Mouse (Mus musculus): ENCODE measurements at regions not wholly inside any gene's neighbourhood (a gene's known extent, or its start where the extent isn't known, plus 50 kb on each side); places are given as distances from the start of the nearest gene placed in this dataset.
"Not testable (repeated sequence)": the region's sequence is repeated elsewhere in the genome, so short reads cannot be mapped to it uniquely, and the experiment has no call there.

DNA sequence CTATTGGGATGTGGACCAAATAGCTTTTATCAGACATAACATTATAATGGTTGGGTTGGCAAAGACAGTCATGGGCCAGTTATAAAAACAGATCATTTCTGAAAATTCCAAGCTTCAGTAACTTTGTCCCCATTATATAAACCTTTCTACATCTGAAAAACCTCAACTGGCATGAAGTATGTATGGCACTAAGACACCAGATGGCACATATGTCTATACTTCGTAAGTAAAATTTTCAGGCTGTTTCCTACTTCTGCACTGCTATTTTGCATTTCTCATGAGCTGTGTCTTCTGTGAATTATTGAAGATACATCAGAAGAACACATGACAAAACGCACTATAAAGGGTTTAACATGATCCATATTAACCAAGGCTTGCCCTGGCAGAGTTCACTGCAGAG is 428.1 kb downstream of the Pom121l12 start:
- DNase-seq (ENCODE audit: low read depth), result no peak

- no peak for DNase-seq (ENCODE audit: low read depth)
Observed at GRCm38 (mm10) chr11:15042168-15042567, 443.1 kb downstream of the Pom121l12 start.

- DNase-seq (ENCODE audit: low read depth), result not testable (repeated sequence)
Observed at GRCm38 (mm10) chr11:15088918-15089645, 490.0 kb downstream of the Pom121l12 start.

GRCm38 (mm10) chr11:15096900-15097299 is 497.8 kb downstream of the Pom121l12 start:
- peak; percentile 15 for DNase-seq (ENCODE audit: low read depth)

GRCm38 (mm10) chr11:15108046-15108445 is 509.0 kb downstream of the Pom121l12 start:
- no peak for DNase-seq (ENCODE audit: low read depth)

DNA sequence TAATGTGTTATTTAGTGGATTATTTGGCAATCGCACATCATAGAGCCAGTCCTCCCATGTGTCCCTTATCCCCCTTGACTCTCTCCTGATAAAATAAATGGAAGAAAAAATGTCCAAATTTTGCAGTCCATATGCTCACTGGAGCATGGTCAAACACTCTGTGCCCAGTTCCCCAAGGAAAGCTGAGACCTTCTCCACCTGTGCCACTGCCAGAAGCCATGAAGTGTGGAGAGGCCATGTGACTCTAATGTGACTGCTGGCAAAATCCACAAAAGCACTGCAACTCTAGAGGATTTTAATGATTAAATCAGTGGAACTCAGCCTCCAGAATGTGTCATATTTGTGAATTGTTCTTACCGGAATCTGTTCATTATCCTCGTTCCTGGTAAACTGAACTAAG is 514.5 kb downstream of the Pom121l12 start:
- no peak for DNase-seq (ENCODE audit: low read depth)

GRCm38 (mm10) chr11:15125812-15126211 is 526.7 kb downstream of the Pom121l12 start:
- no peak for DNase-seq (ENCODE audit: low read depth)

Data from c-Kit-positive CD71-positive TER-119-negative erythroid progenitor cells, embryonic 14.5 days (primary cell).